Mouse (Mus musculus) forebrain, embryonic 14.5 days (tissue): ENCODE measurements around the gene Il23a. TPM values are rescaled to one million over a fixed set of nuclear protein-coding genes. Genes with fewer than 3 reads are reported as not detected.
"Not testable (repeated sequence)": the region's sequence is repeated elsewhere in the genome, so short reads cannot be mapped to it uniquely, and the experiment has no call there.

Experiments used
- ATAC-seq: fragments of 200-750 bp; cut with Nextera tagmentation; 2 replicates; pipeline ENCODE4 v1.8.0; 2017; ENCODE audit warnings: mild to moderate bottlenecking, moderate library complexity
- DNase-seq: peaks from one replicate; pipeline ENCODE4 v3.0.0-alpha.2; 2015; ENCODE audit warnings: low spot score
- H3K27ac ChIP-seq: fragments of 300-500 bp; sonication (generic); 2 replicates; pipeline ENCODE4 v1.5.1; 2014; ENCODE audit warnings: low read depth, mild to moderate bottlenecking, control low read depth, low read length, moderate library complexity
- H3K27me3 ChIP-seq: fragments of 300-500 bp; sonication (generic); replicated peaks from 2 replicates; pipeline ENCODE4 v1.6.1; 2014; ENCODE audit warnings: low read length, control low read depth, mixed read lengths; ENCODE audit not compliant: control insufficient read depth, insufficient read depth
- H3K36me3 ChIP-seq: fragments of 300-500 bp; sonication (generic); 2 replicates; pipeline ENCODE4 v1.6.1; 2014; ENCODE audit warnings: low read length, control low read depth; ENCODE audit not compliant: control insufficient read depth, insufficient read depth
- H3K4me1 ChIP-seq: fragments of 300-500 bp; sonication (generic); 2 replicates; pipeline ENCODE4 v1.6.1; 2014; ENCODE audit warnings: antibody characterized with exemption, low read length, control low read depth; ENCODE audit not compliant: control insufficient read depth, insufficient read depth
- H3K4me2 ChIP-seq: fragments of 300-500 bp; sonication (generic); 2 replicates; pipeline ENCODE4 v1.6.1; 2014; ENCODE audit warnings: mild to moderate bottlenecking, control low read depth, low read length
- H3K4me3 ChIP-seq: fragments of 300-500 bp; sonication (generic); 2 replicates; pipeline ENCODE4 v1.5.1; 2014; ENCODE audit warnings: low read depth, low read length, control low read depth
- H3K9ac ChIP-seq: fragments of 300-500 bp; sonication (generic); 2 replicates; pipeline ENCODE4 v1.6.1; 2014; ENCODE audit warnings: mild to moderate bottlenecking, low read length, control low read depth, moderate library complexity
- H3K9me3 ChIP-seq: fragments of 300-500 bp; sonication (generic); replicated peaks from 2 replicates; pipeline ENCODE4 v1.6.1; 2016; ENCODE audit warnings: low read length, control low read depth, mixed read lengths; ENCODE audit not compliant: control insufficient read depth
- WGBS: fragments of 180-500 bp; shearing (Covaris S2); extraction: QIAGEN DNeasy Blood & Tissue Kit; methylation state at CpG from one replicate; pipeline ENCODE4 v1.1.7; 2014; 5-methylcytosine and 5-hydroxymethylcytosine counted together
- polyA plus RNA-seq: library from polyadenylated mRNA; unstranded; fragments of >200 nt; fragmentation: Nextera tagmentation; extraction: Ambion mirVana; gene quantifications from 2 replicates; pipeline ENCODE4 v1.2.1, GENCODE M21; 2014

Gene Il23a
- polyA plus RNA-seq, 1 experiment from 2014 or later = not detected

DNA sequence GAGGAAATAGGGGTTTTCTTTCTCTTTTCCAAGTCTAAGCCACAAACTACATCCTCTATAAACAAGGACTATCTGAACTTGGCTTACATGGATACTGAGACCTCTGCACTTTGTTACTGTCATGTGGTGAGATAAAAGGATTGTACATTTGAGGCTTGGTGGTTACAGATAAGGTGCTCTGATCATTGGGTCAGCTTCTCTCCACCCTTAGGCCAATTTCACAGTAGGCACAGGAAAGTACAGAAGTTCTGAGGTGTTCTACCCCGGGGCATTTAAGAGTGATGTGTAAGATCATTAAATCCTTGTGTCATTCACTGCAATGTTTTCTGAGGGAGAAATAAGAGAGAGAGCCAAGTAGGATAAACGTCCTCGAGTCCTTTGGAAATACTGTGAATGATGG is 38.0 kb upstream of the Il23a start:
- Histone ChIP-seq H3K9me3 (no peaks in the 10 kb centered on the region), H3K27ac (no peak overlapping the region), H3K4me3 (peak overlapping the region; percentile 61; the same call in 1 of the 2 replicates), H3K9ac (no peak overlapping the region), H3K27me3 (no peaks in the 10 kb centered on the region), H3K4me1 (peaks cover 10% of the 10 kb centered on the region), H3K4me2 (peak overlapping the region; percentile 84; the same call in 1 of the 2 replicates), H3K36me3 (peaks cover 5% of the 10 kb centered on the region)
- ATAC-seq (no peak), DNase-seq (no peak)
- WGBS = 92% methylated on average over 3 of the region's 3 CpGs

- no peak for DNase-seq
- Histone ChIP-seq H3K4me2 (no peak overlapping the region), H3K9me3 (no peaks in the 10 kb centered on the region), H3K27me3 (no peaks in the 10 kb centered on the region), H3K4me1 (peaks cover 10% of the 10 kb centered on the region), H3K36me3 (peaks cover 5% of the 10 kb centered on the region), H3K27ac (no peak overlapping the region), H3K4me3 (no peak overlapping the region), H3K9ac (no peak overlapping the region)
- no peak for ATAC-seq
- WGBS = 95% methylated on average over 3 of the region's 3 CpGs
Observed at GRCm38 (mm10) chr10:128336195-128336594, 37.6 kb upstream of the Il23a start.

DNA sequence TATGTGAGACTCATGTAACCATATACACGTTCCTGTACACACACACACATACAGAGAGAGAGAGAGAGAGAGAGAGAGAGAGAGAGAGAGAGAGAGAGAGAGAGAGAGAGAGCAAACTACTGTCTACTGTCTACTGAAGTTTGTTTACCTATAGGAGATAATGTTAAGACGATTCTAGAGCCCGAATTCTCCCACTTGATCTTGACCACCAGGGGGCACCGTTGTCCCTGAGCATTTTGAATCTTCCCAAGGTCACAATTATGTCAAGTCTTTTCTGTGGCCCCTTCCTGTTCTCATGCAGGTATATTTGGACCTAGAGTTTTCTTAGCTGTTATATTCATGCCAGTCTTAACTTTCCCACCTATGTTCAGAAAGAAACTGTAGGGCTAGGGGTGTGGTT is 37.0 kb upstream of the Il23a start:
- peaks cover 10% of the 10 kb centered on the region for H3K4me1 ChIP-seq
- H3K27me3 ChIP-seq = no peaks in the 10 kb centered on the region
- peaks cover 5% of the 10 kb centered on the region for H3K36me3 ChIP-seq
- no peak overlapping the region for H3K9ac ChIP-seq
- WGBS = 0% methylated on average over 4 of the region's 4 CpGs
- H3K4me3 ChIP-seq = no peak overlapping the region
- ATAC-seq = no peak
- DNase-seq = peak; percentile 78
- H3K9me3 ChIP-seq = no peaks in the 10 kb centered on the region
- H3K27ac ChIP-seq = no peak overlapping the region
- no peak overlapping the region for H3K4me2 ChIP-seq

DNA sequence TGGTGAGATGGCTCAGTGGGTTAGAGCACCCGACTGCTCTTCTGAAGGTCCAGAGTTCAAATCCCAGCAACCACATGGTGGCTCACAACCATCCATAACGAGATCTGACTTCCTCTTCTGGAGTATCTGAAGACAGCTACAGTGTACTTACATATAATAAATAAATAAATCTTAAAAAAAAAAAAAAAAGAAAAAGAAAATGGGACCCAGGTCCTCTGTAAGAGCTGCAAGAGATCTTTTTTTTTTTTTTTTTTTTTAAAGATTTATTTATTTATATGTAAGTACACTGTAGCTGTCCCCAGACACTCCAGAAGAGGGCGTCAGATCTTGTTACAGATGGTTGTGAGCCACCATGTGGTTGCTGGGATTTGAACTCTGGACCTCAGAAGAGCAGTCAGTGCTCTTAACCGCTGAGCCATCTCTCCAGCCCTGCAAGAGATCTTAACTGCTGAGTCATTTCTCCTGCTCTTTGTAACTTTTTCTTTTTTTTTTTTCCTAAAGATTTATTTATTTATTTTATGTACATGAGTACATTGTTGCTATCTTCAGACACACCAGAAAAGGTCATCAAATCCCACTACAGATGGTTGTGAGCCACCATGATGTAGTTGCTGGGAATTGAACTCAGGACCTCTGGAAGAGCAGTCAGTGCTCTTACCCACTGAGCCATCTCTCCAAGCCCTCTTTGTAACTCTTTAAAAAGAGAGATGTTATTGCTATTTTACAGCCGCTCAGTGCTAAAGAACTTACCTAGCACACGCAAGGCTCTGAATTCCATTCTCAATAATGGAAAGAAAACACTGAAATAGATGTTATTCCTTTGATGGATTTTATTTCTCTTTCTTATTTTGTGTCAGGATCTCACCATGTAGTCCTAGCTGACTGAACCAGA is 34.1 kb upstream of the Il23a start:
- not testable (repeated sequence) for H3K4me2 ChIP-seq, H3K27me3 ChIP-seq, H3K27ac ChIP-seq, ATAC-seq, H3K9ac ChIP-seq, H3K4me1 ChIP-seq, DNase-seq, H3K9me3 ChIP-seq, H3K4me3 ChIP-seq
- peaks cover 17% of the 10 kb centered on the region for H3K36me3 ChIP-seq
- WGBS = 82% methylated on average over 5 of the region's 6 CpGs

DNA sequence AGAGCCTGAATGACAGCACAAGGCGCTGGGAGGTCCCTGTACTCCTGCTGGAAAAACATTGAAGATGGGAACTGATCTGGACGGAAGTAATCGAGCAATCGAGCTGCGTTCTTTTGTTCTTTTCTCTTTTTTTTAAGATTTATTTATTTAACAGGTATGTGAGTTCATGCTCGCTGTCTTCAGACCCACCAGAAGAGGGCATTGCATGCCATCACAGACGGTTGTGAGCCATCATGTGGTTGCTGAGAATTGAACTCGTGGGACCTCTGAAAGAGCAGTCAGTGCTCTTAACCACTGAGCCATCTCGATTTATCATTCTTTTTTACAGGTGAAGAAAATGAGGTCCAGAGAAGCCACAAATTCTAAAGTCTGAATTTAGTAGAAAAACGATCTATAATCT is 29.1 kb upstream of the Il23a start:
- H3K27me3 ChIP-seq = no peaks in the 10 kb centered on the region
- 87% methylated on average over 10 of the region's 10 CpGs for WGBS
- no peaks in the 10 kb centered on the region for H3K9me3 ChIP-seq
- H3K4me3 ChIP-seq = no peak overlapping the region
- no peak overlapping the region for H3K27ac ChIP-seq
- ATAC-seq (no peak), DNase-seq (no peak)
- no peak overlapping the region for H3K4me2 ChIP-seq
- peaks cover 42% of the 10 kb centered on the region for H3K36me3 ChIP-seq
- H3K9ac ChIP-seq = no peak overlapping the region
- H3K4me1 ChIP-seq = peaks cover 12% of the 10 kb centered on the region

DNA sequence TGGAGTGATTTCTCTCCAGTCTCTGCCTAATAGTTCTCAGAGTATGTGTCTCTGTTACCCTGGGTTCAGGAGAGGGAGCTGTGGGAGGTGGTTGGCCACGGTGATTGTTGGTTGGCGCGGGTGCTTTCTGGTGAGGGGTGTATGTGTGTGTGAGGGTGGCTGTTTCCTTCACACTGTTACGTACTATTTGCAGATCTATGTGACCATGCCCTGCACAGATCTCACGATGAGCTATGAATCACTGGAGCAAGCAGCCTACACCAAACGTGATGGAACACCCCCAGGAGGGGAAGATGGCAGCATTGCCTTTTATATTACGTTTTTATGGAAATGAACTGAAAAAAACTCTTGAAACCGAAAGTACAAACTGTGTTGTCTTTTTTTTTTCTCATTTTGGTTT is 28.3 kb upstream of the Il23a start:
- 96% methylated on average over 8 of the region's 8 CpGs for WGBS
- peaks cover 42% of the 10 kb centered on the region for H3K36me3 ChIP-seq
- no peaks in the 10 kb centered on the region for H3K27me3 ChIP-seq
- H3K4me1 ChIP-seq = peaks cover 12% of the 10 kb centered on the region
- no peak overlapping the region for H3K4me2 ChIP-seq
- H3K9ac ChIP-seq = no peak overlapping the region
- ATAC-seq (no peak), DNase-seq (no peak)
- no peak overlapping the region for H3K4me3 ChIP-seq
- no peaks in the 10 kb centered on the region for H3K9me3 ChIP-seq
- no peak overlapping the region for H3K27ac ChIP-seq

GRCm38 (mm10) chr10:128323516-128323915 is 25.0 kb upstream of the Il23a start:
- no peak for DNase-seq
- Histone ChIP-seq H3K27ac (peak overlapping the region; percentile 97; the same call in 1 of the 2 replicates), H3K4me1 (peaks cover 16% of the 10 kb centered on the region), H3K27me3 (no peaks in the 10 kb centered on the region), H3K9ac (peak overlapping the region; percentile 98), H3K36me3 (peaks cover 60% of the 10 kb centered on the region), H3K4me2 (peak overlapping the region; percentile 85), H3K4me3 (peak overlapping the region; percentile 93), H3K9me3 (no peaks in the 10 kb centered on the region)
- ATAC-seq = no peak
- WGBS = 90% methylated on average over 8 of the region's 8 CpGs

DNA sequence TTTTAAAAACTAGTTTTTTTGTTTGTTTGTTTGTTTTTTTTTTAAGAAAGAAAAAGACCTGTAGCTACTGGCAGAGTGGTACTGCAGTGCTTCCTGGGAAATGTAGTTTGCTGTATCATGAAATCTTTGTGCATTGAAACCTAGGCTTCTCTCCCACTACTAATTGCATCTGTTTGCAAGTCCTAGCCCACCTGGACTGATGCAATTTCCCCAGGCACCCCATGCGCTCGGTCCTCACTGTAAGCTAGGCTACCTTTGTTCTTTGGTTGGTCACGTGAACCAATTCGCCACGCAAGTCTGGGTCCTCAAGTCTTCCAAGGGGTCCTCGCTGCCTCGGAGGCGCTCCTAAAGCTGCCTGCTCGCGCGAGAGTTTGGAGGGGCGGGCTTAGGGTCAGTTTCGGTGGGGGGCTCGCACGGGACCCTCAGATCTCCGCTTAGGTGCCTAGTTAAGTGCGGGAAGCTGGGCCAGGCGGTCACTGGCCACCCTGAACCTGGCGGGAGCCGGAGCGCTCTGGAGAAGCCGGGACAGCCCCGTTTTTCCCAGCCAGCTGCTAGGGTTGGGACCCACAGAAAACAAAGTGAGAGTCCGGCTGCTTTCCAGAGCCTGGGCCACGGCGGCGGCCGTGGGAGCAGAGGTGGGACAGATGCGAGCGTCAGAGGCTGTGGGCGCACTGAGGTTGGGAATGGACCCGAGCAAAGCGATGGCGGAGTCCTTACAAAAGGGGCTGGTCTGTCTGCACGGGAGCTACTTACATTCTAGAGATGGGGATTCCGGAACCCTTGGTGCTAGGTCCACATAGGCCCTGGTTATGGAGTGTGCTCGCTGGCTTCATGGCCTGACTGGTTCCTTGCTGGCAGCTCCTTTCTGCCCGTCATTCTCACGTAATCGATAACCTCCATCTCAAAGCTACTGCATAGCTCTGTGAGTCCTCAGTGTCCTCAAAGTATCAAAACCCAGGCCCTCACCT is 23.9 kb upstream of the Il23a start, which contains the start of gene Cnpy2:
Cnpy2 (plus strand) TSS at position 319 of the 968 bp plus-strand sequence.
- H3K4me1 ChIP-seq = peaks cover 16% of the 10 kb centered on the region
- under 1% methylated on average over 40 of the region's 40 CpGs for WGBS
- H3K27ac ChIP-seq = peak within 1 kb of the TSS; percentile 97
- peaks cover 60% of the 10 kb centered on the region for H3K36me3 ChIP-seq
- DNase-seq (peak; percentile 98), ATAC-seq (peak; percentile 99)
- H3K9ac ChIP-seq = peak within 1 kb of the TSS; percentile 98
- H3K4me3 ChIP-seq = peak within 1 kb of the TSS; percentile 93
- H3K4me2 ChIP-seq = peak within 1 kb of the TSS; percentile 85
- no peaks in the 10 kb centered on the region for H3K27me3 ChIP-seq
- H3K9me3 ChIP-seq = no peaks in the 10 kb centered on the region
